Mouse (Mus musculus) lung, adult 2 months (tissue): ENCODE results near the gene Myocos.

Experiments
- CTCF ChIP-seq: fragments of 200-500 bp; IDR thresholded peaks from 2 replicates; pipeline ENCODE4 v1.5.1; 2011; ENCODE audit warnings: mild to moderate bottlenecking, low read length, control low read depth; ENCODE audit not compliant: insufficient read depth
- POLR2A ChIP-seq: fragments of 200-500 bp; IDR thresholded peaks from 2 replicates; pipeline ENCODE4 v1.6.1; 2011; ENCODE audit warnings: low read depth, mild to moderate bottlenecking, control low read depth, low read length, borderline replicate concordance; ENCODE audit errors: extremely low read depth

DNA sequence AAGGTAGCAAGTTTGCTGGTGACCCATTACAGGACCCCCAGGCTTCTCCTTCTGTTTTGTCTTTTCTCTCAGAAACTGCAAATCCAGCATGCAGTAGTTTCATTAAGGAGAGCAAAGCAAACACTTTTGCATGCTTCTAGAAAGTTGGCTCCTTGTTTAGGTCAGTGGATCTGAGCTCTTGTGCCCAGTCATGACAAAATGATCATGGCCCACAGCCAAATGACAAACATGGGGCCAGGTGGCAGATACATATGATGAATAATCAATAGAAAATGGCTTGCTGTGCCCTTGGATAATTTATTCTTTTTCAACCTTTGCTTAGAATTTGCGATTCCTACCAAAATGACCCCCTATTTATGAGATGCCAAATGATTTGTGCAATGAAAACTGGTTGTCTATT is 18.2 kb downstream of the Myocos start:
- TF ChIP-seq CTCF (no peak), POLR2A (no peak)
